Mouse (Mus musculus) stomach, postnatal 0 days (tissue): ENCODE results near the gene Chil1. TPM values are rescaled to one million over a fixed set of nuclear protein-coding genes. Genes with fewer than 3 reads are reported as not detected.

Experiments
- ATAC-seq: fragments of 200-750 bp; cut with Nextera tagmentation; 2 replicates; pipeline ENCODE4 v1.8.0; 2017; ENCODE audit not compliant: low FRiP score, low TSS enrichment
- DNase-seq: peaks from one replicate; pipeline ENCODE4 v3.0.0-alpha.2; 2016; ENCODE audit warnings: low spot score
- H3K27ac ChIP-seq: fragments of 300-500 bp; sonication (generic); replicated peaks from 2 replicates; pipeline ENCODE4 v1.5.1; 2014; ENCODE audit warnings: mild to moderate bottlenecking, control low read depth
- H3K27me3 ChIP-seq: fragments of 300-500 bp; sonication (generic); 2 replicates; pipeline ENCODE4 v1.6.1; 2014; ENCODE audit warnings: low read length; ENCODE audit not compliant: control insufficient read depth, insufficient read depth
- H3K36me3 ChIP-seq: fragments of 300-500 bp; sonication (generic); 2 replicates; pipeline ENCODE4 v1.6.1; 2014; ENCODE audit warnings: low read length, mixed read lengths; ENCODE audit not compliant: control insufficient read depth, insufficient read depth
- H3K4me1 ChIP-seq: fragments of 300-500 bp; sonication (generic); replicated peaks from 2 replicates; pipeline ENCODE4 v1.6.1; 2014; ENCODE audit warnings: antibody characterized with exemption; ENCODE audit not compliant: control insufficient read depth, insufficient read depth
- H3K4me2 ChIP-seq: fragments of 300-500 bp; sonication (generic); replicated peaks from 2 replicates; pipeline ENCODE4 v1.6.1; 2014; ENCODE audit warnings: low read depth, mild to moderate bottlenecking, control low read depth, moderate library complexity
- H3K4me3 ChIP-seq: fragments of 300-500 bp; sonication (generic); 2 replicates; pipeline ENCODE4 v1.5.1; 2014; ENCODE audit warnings: low read depth, low read length, control low read depth
- H3K9ac ChIP-seq: fragments of 300-500 bp; sonication (generic); 2 replicates; pipeline ENCODE4 v1.6.1; 2014; ENCODE audit warnings: mild to moderate bottlenecking, low read length, control low read depth, mixed read lengths
- H3K9me3 ChIP-seq: fragments of 300-500 bp; sonication (generic); 2 replicates; pipeline ENCODE4 v1.6.1; 2016; ENCODE audit warnings: low read length; ENCODE audit not compliant: control insufficient read depth
- CTCF ChIP-seq: IDR thresholded peaks from 2 replicates; pipeline ENCODE4 v1.5.1; 2016; ENCODE audit warnings: antibody characterized with exemption, low read depth, mild to moderate bottlenecking, moderate library complexity
- EP300 ChIP-seq: optimal IDR thresholded peaks from 2 replicates; pipeline ENCODE3; 2016; ENCODE audit warnings: antibody characterized with exemption
- WGBS: fragments of 180-500 bp; shearing (Covaris S2); extraction: QIAGEN DNeasy Blood & Tissue Kit; methylation state at CpG from one replicate; pipeline ENCODE4 v1.1.7; 2014; 5-methylcytosine and 5-hydroxymethylcytosine counted together
- polyA plus RNA-seq: library from polyadenylated mRNA; unstranded; fragments of >200 nt; fragmentation: Nextera tagmentation; extraction: Ambion mirVana; gene quantifications from 2 replicates; pipeline ENCODE4 v1.2.1, GENCODE M21; 2015

Gene Chil1
- polyA plus RNA-seq, 1 experiment from 2014 or later, result 3.1 TPM

DNA sequence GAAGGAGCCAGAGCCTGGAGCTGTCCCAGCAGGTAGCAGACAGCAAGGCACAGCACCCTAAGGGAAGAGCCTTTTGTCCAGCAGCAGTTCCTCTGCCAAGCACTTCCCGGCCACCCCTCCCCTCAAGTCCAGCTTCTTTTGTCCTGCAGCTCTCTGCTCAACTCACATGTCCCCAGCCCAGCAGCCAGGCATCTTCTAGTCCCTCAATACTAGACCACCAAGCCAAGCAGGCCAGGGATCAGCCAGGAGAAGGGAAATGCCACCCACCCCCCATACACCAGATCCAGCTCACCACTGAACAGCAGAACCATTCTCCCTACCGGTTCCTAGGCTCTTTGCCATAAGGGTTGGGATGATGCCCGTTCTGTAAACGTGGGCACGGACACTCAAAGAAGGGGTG lies 37.6 kb downstream of the Chil1 start:
- 84% methylated on average over 5 of the region's 5 CpGs for WGBS
- ATAC-seq (no peak), DNase-seq (no peak)
- H3K9me3 ChIP-seq, result no peaks in the 10 kb centered on the region
- TF ChIP-seq EP300 (no peak), CTCF (no peak)
- no peaks in the 10 kb centered on the region for H3K27me3 ChIP-seq
- no peak overlapping the region for H3K27ac ChIP-seq
- no peak overlapping the region for H3K4me3 ChIP-seq
- no peak overlapping the region for H3K9ac ChIP-seq
- no peaks in the 10 kb centered on the region for H3K4me1 ChIP-seq
- no peaks in the 10 kb centered on the region for H3K36me3 ChIP-seq
- H3K4me2 ChIP-seq, result no peak overlapping the region

GRCm38 (mm10) chr1:134221172-134221571 lies 39.2 kb downstream of the Chil1 start:
- 50% methylated on average over 1 of the region's 1 CpGs for WGBS
- peak; percentile 25; the same call in 1 of the 2 replicates for ATAC-seq
- H3K4me2 ChIP-seq, result no peak overlapping the region

DNA sequence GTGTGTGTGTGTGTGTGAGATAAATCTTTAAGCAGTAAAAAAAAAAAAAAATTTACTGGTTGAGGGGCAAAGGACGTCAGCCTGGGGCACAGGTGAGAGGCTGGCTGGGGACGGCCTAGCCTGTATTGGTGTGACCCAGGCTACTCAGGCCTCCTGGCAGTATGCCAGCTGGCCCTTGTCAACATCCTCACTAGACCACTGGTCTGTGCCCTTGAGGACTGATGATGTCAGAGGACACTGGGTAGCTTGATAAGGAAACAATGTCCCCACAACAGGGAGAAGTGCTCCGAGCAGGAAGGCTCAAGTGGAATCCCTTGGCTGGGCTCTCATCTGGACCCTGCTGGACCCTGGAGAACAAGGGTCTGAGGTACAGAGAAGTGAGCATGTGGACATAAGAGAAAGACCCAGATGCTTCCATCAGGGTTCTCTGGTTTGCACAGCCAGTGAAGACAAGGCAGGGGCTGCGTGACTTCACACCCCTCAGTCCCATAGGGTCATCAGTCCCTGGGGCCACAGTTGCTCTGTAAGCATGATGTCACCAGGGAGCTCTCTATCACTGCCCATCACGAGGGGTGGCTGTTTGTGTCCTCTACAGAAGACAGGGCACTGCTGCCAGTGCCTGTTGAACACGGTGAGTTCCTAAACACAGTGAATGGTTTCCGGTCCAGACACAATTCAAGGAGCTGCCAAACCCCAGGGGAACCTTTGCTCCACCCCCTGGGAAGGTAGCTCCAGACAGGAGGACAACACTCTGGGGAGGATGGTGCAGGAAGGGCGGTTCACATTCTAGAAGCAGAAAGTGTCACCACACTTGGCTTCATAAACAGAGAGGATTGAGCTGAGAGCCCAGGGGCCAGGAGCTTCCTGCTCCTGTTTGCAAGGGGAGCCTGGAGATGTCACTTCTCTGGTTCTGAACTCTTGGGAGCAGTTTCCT lies 40.4 kb downstream of the Chil1 start:
- TF ChIP-seq CTCF, result no peak
- no peak for TF ChIP-seq EP300
- DNase-seq (peak; percentile 45), ATAC-seq (peak; percentile 50)
- Histone ChIP-seq H3K4me2 (no peak overlapping the region), H3K9me3 (no peaks in the 10 kb centered on the region), H3K4me1 (no peaks in the 10 kb centered on the region), H3K36me3 (no peaks in the 10 kb centered on the region), H3K27ac (peak overlapping the region; percentile 35; the same call in 1 of the 2 replicates), H3K4me3 (no peak overlapping the region), H3K27me3 (no peaks in the 10 kb centered on the region), H3K9ac (no peak overlapping the region)
- WGBS, result 48% methylated on average over 8 of the region's 8 CpGs

More at GRCm38 (mm10) chr1:134221172-134221571, 39.2 kb downstream of the Chil1 start:
- TF ChIP-seq EP300 (no peak), CTCF (no peak)
- Histone ChIP-seq H3K4me1 (no peaks in the 10 kb centered on the region), H3K27ac (peak overlapping the region; percentile 56; the same call in 1 of the 2 replicates), H3K36me3 (no peaks in the 10 kb centered on the region), H3K9me3 (no peaks in the 10 kb centered on the region), H3K27me3 (no peaks in the 10 kb centered on the region), H3K9ac (no peak overlapping the region), H3K4me3 (no peak overlapping the region)
- DNase-seq, result no peak

DNA sequence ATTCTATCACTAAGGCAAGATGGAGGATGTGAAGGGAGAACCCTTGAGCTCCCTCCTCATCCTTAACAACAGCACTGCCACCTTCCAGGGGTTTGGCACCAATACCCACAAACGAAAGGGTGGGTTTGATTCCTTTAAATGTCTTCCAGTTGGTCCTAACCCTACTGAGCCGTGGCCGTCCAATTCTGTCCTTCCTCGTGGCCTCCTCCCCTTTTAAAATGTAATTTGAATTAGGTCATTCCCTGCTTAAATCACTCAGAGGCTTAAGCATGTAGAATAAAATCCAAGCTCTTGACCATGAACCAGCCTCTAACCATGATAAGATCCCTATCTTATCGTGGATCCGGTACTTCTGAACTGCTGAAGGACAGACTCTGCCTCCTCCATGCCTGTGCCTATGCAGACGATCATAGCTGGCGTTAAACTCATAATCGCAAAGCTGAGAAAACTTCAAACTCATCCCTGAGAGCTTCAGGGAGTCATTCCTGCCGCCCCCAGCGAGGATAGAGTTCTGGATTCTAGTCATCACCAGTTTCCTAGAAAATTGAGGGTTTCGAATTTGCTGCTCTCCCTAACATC lies 42.8 kb downstream of the Chil1 start:
- TF ChIP-seq CTCF, result no peak
- TF ChIP-seq EP300, result no peak
- Histone ChIP-seq H3K36me3 (no peaks in the 10 kb centered on the region), H3K9me3 (no peaks in the 10 kb centered on the region), H3K27me3 (no peaks in the 10 kb centered on the region), H3K4me1 (no peaks in the 10 kb centered on the region), H3K9ac (no peak overlapping the region), H3K4me3 (no peak overlapping the region), H3K27ac (no peak overlapping the region), H3K4me2 (no peak overlapping the region)
- no peak for DNase-seq
- ATAC-seq, result no peak
- WGBS, result 83% methylated on average over 12 of the region's 12 CpGs

DNA sequence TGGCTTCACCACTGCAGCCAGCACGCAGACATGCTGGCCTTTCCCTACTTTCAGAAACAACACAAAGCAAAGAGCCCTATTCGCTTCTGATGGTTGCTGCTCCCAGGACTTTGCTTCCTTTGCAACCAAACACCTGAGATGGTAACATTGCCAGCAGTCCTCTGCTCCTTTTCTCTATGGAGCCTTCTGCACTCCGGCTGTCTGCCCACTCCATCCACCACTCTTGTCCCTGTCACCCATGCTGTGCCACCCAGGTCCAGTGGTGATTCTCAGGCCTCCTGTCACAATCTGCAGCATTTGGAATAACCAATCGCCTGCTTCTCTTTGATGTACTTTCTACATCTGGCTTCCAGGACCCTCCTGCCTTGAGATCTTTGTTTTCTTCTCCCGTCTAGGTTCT lies 43.4 kb downstream of the Chil1 start:
- ATAC-seq, result no peak
- Histone ChIP-seq H3K4me3 (no peak overlapping the region), H3K27ac (no peak overlapping the region), H3K27me3 (no peaks in the 10 kb centered on the region), H3K9me3 (no peaks in the 10 kb centered on the region), H3K4me2 (no peak overlapping the region), H3K4me1 (no peaks in the 10 kb centered on the region), H3K9ac (no peak overlapping the region), H3K36me3 (no peaks in the 10 kb centered on the region)
- no peak for DNase-seq
- TF ChIP-seq CTCF (no peak), EP300 (no peak)
- 90% methylated on average over 5 of the region's 5 CpGs for WGBS

- no peaks in the 10 kb centered on the region for H3K4me1 ChIP-seq
- no peak for DNase-seq
- no peaks in the 10 kb centered on the region for H3K36me3 ChIP-seq
- no peak overlapping the region for H3K4me2 ChIP-seq
- H3K27ac ChIP-seq, result no peak overlapping the region
- ATAC-seq, result no peak
- no peak overlapping the region for H3K4me3 ChIP-seq
- no peak for TF ChIP-seq CTCF
- no peak for TF ChIP-seq EP300
- no peak overlapping the region for H3K9ac ChIP-seq
- 58% methylated on average over 8 of the region's 8 CpGs for WGBS
- H3K9me3 ChIP-seq, result no peaks in the 10 kb centered on the region
- no peaks in the 10 kb centered on the region for H3K27me3 ChIP-seq
These were observed 44.8 kb downstream of the Chil1 start for GRCm38 (mm10) chr1:134226739-134227138.
